In the genomic region with DNA sequence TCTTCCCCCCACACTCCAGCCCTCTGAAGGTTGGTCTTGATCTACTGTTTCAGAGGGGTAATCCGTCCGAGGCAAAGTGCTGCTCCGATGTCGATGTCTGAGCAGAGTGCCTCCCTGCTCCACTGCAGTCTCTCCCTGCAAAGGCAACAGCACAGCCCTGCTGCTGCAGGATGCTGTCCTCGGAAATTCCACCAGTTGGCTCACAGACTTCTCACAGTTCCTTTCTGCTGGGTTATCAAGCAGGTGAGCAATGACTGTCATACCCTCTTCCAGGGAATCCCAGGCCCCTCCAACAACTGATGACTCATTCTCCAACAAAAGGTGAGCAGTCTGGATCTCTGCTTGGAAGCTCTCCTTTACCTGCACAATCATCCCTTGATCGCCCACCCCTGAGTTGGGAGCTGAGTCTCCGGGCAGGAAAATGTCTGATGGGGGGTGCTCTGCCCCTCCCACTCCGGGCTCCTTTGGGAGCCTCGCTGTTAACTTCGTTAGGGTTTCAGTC, we compare ENCODE assay signal across 8 mouse cellular contexts.
DNase-seq lines count a peak whose midpoint lies in the region; ATAC-seq and TF ChIP-seq lines count a peak whose summit lies in the region.

No protein-coding gene starts in this region.

- no peaks in the 10 kb centered on the region for H3K36me3 ChIP-seq in heart, postnatal 0 days (replicated peaks; ENCODE audit: control insufficient read depth, insufficient read depth, low read length)
- H3K36me3 ChIP-seq in forebrain, embryonic 14.5 days (ENCODE audit: control insufficient read depth, insufficient read depth, low read length): no peaks in the 10 kb centered on the region
- H3K36me3 ChIP-seq in limb, embryonic 15.5 days: no peaks in the 10 kb centered on the region

- no peak for TF ChIP-seq POLR2A in cerebellum, adult 2 months (IDR thresholded peaks at IDR 0.05; ENCODE audit: borderline replicate concordance, insufficient read depth, low read length)

- no peak for ATAC-seq in heart, postnatal 0 days (ENCODE audit: insufficient read depth, low read depth)
- peak; percentile 35 for ATAC-seq in forebrain, embryonic 14.5 days
- no peak for ATAC-seq in limb, embryonic 15.5 days (ENCODE audit: insufficient number of reproducible peaks, low FRiP score, low TSS enrichment, low read depth)
- no peak for ATAC-seq in granulocyte monocyte progenitor cell, adult 5-6 weeks (replicated peaks; ENCODE audit: poor library complexity, severe bottlenecking)

- no peak overlapping the region for H3K4me3 ChIP-seq in heart, postnatal 0 days (ENCODE audit: low read depth, low read length)
- H3K4me3 ChIP-seq in cerebellum, adult 2 months (replicated peaks; ENCODE audit: insufficient read depth, low read depth, low read length): peak overlapping the region; percentile 63
- peak overlapping the region; percentile 26 for H3K4me3 ChIP-seq in forebrain, embryonic 14.5 days (ENCODE audit: low read depth, low read length)
- H3K4me3 ChIP-seq in limb, embryonic 15.5 days: peak overlapping the region; percentile 28

- H3K27me3 ChIP-seq in heart, postnatal 0 days (ENCODE audit: control insufficient read depth, insufficient read depth, low read length): no peaks in the 10 kb centered on the region
- no peaks in the 10 kb centered on the region for H3K27me3 ChIP-seq in cerebellum, adult 2 months (ENCODE audit: control insufficient read depth, insufficient read depth, low read length)
- no peaks in the 10 kb centered on the region for H3K27me3 ChIP-seq in forebrain, embryonic 14.5 days (replicated peaks; ENCODE audit: control insufficient read depth, insufficient read depth, low read length)
- no peaks in the 10 kb centered on the region for H3K27me3 ChIP-seq in limb, embryonic 15.5 days

- 0 out of 2 replicates have a peak, but pooled peaks cover 9% of the 10 kb centered on the region for H3K4me1 ChIP-seq in heart, postnatal 0 days (ENCODE audit: control insufficient read depth, insufficient read depth)
- H3K4me1 ChIP-seq in cerebellum, adult 2 months (ENCODE audit: control insufficient read depth, insufficient read depth, low read length): peaks cover 12% of the 10 kb centered on the region
- peaks cover 32% of the 10 kb centered on the region for H3K4me1 ChIP-seq in forebrain, embryonic 14.5 days (ENCODE audit: control insufficient read depth, insufficient read depth, low read length)
- peaks cover 21% of the 10 kb centered on the region for H3K4me1 ChIP-seq in limb, embryonic 15.5 days

- no peak overlapping the region for H3K9ac ChIP-seq in heart, postnatal 0 days (replicated peaks; ENCODE audit: low read depth, low read length)
- H3K9ac ChIP-seq in forebrain, embryonic 14.5 days (ENCODE audit: low read length): peak overlapping the region; percentile 59
- H3K9ac ChIP-seq in limb, embryonic 15.5 days: no peak overlapping the region

- WGBS in heart, postnatal 0 days: 49% methylated on average over 10 of the region's 10 CpGs
- WGBS in cerebellum, adult 2 months: 5% methylated on average over 10 of the region's 10 CpGs
- WGBS in forebrain, embryonic 14.5 days: 33% methylated on average over 10 of the region's 10 CpGs
- WGBS in limb, embryonic 15.5 days: 34% methylated on average over 10 of the region's 10 CpGs

- peak overlapping the region; percentile 42 for H3K4me2 ChIP-seq in heart, postnatal 0 days (ENCODE audit: low read depth, low read length)
- peak overlapping the region; percentile 58 for H3K4me2 ChIP-seq in forebrain, embryonic 14.5 days (ENCODE audit: low read length)
- H3K4me2 ChIP-seq in limb, embryonic 15.5 days: peak overlapping the region; percentile 41

- no peaks in the 10 kb centered on the region for H3K9me3 ChIP-seq in heart, postnatal 0 days (replicated peaks; ENCODE audit: control insufficient read depth, low read length)
- H3K9me3 ChIP-seq in forebrain, embryonic 14.5 days (replicated peaks; ENCODE audit: control insufficient read depth, low read length): no peaks in the 10 kb centered on the region
- H3K9me3 ChIP-seq in limb, embryonic 15.5 days: no peaks in the 10 kb centered on the region

- no peak for TF ChIP-seq EP300 in heart, postnatal 0 days (IDR thresholded peaks at IDR 0.05; ENCODE audit: low read depth)

- no peak for TF ChIP-seq CTCF in heart, postnatal 0 days (IDR thresholded peaks at IDR 0.05; ENCODE audit: low read depth)
- TF ChIP-seq CTCF in cerebellum, adult 2 months (IDR thresholded peaks at IDR 0.05; ENCODE audit: borderline replicate concordance, insufficient read depth, low read depth, low read length): no peak

- no peak for DNase-seq in heart, postnatal 0 days (ENCODE audit: low spot score)
- no peak for DNase-seq in heart, adult 8-10 months (ENCODE audit: low spot score)
- DNase-seq in cerebellum, adult 2 months: peak; percentile 69 to 76
- peak; percentile 31 for DNase-seq in forebrain, embryonic 14.5 days (ENCODE audit: low spot score)
- no peak for DNase-seq in spleen, adult 18-20 months
- DNase-seq in thymus, postnatal 25 days: no peak

- H3K27ac ChIP-seq in heart, postnatal 0 days (ENCODE audit: low read depth): no peak overlapping the region
- peak overlapping the region; percentile 60 for H3K27ac ChIP-seq in cerebellum, adult 2 months (ENCODE audit: insufficient read depth, low read length)
- peak overlapping the region; percentile 77 for H3K27ac ChIP-seq in forebrain, embryonic 14.5 days (ENCODE audit: low read depth, low read length)
- peak overlapping the region; percentile 1; the same call in 1 of the 2 replicates for H3K27ac ChIP-seq in limb, embryonic 15.5 days

Comparison
In these comparisons a context has a peak if more than half of its experiments do, and no peak if none do; other contexts are left out.
1. DNase-seq: peak in cerebellum, adult 2 months (2 of 2) and forebrain, embryonic 14.5 days (single experiment); none in heart, postnatal 0 days (single experiment), heart, adult 8-10 months (single experiment), spleen, adult 18-20 months (0 of 2) and thymus, postnatal 25 days (single experiment).
2. Peak in every context shown above with its lines, with median percentiles within 50 percentile points of each other: H3K4me2 ChIP-seq.